Comparison of ENCODE assay signal across 8 mouse cellular contexts in genomic region chr5:144223899-144224816, GRCm38 (mm10). TPM values are rescaled to one million over a fixed set of nuclear protein-coding genes. Genes with fewer than 3 reads are reported as not detected.
A peak's percentile ranks its signal among the peaks of the same experiment; 100 is the strongest.
DNase-seq lines count a peak whose midpoint lies in the region; ATAC-seq and TF ChIP-seq lines count a peak whose summit lies in the region.

No protein-coding gene starts in this region.

- TF ChIP-seq POLR2A in bone marrow macrophage, adult 2 months (IDR thresholded peaks at IDR 0.05; ENCODE audit: borderline replicate concordance, low read depth, low read length): no peak

- no peak for TF ChIP-seq EP300 in heart, postnatal 0 days (IDR thresholded peaks at IDR 0.05; ENCODE audit: low read depth)

- no peak for ATAC-seq in kidney, embryonic 16.5 days (ENCODE audit: low FRiP score, low TSS enrichment)
- no peak for ATAC-seq in heart, postnatal 0 days (ENCODE audit: insufficient read depth, low read depth)
- ATAC-seq in midbrain, embryonic 13.5 days: peak; percentile 31
- ATAC-seq in megakaryocyte progenitor cell, adult 5-6 weeks (replicated peaks; ENCODE audit: poor library complexity): no peak

- H3K27ac ChIP-seq in kidney, embryonic 16.5 days (ENCODE audit: low read length): peak overlapping the region; percentile 78; the same call in 1 of the 2 replicates
- peak overlapping the region; percentile 87 for H3K27ac ChIP-seq in bone marrow macrophage, adult 2 months (ENCODE audit: insufficient read depth, low read depth, low read length)
- H3K27ac ChIP-seq in heart, postnatal 0 days (ENCODE audit: low read depth): peak overlapping the region; percentile 83
- peak overlapping the region; percentile 84 for H3K27ac ChIP-seq in midbrain, embryonic 13.5 days

- no peaks in the 10 kb centered on the region for H3K27me3 ChIP-seq in kidney, embryonic 16.5 days (ENCODE audit: insufficient read depth, low read length)
- no peaks in the 10 kb centered on the region for H3K27me3 ChIP-seq in heart, postnatal 0 days (ENCODE audit: control insufficient read depth, insufficient read depth, low read length)
- no peaks in the 10 kb centered on the region for H3K27me3 ChIP-seq in midbrain, embryonic 13.5 days

- H3K4me2 ChIP-seq in kidney, embryonic 16.5 days (replicated peaks; ENCODE audit: low read depth, low read length): peak overlapping the region; percentile 83
- H3K4me2 ChIP-seq in heart, postnatal 0 days (ENCODE audit: low read depth, low read length): peak overlapping the region; percentile 86
- H3K4me2 ChIP-seq in midbrain, embryonic 13.5 days (replicated peaks): peak overlapping the region; percentile 89

- H3K4me3 ChIP-seq in kidney, embryonic 16.5 days (ENCODE audit: low read length): peak overlapping the region; percentile 72
- peak overlapping the region; percentile 100 for H3K4me3 ChIP-seq in bone marrow macrophage, adult 2 months (ENCODE audit: insufficient read depth, low read length)
- H3K4me3 ChIP-seq in heart, postnatal 0 days (ENCODE audit: low read depth, low read length): peak overlapping the region; percentile 74
- peak overlapping the region; percentile 82 for H3K4me3 ChIP-seq in midbrain, embryonic 13.5 days (replicated peaks)

- WGBS in kidney, embryonic 16.5 days: 25% methylated on average over 18 of the region's 18 CpGs
- WGBS in heart, postnatal 0 days: 26% methylated on average over 18 of the region's 18 CpGs
- 27% methylated on average over 18 of the region's 18 CpGs for WGBS in midbrain, embryonic 13.5 days

- H3K9ac ChIP-seq in kidney, embryonic 16.5 days (replicated peaks; ENCODE audit: low read length): peak overlapping the region; percentile 89
- peak overlapping the region; percentile 65 for H3K9ac ChIP-seq in heart, postnatal 0 days (replicated peaks; ENCODE audit: low read depth, low read length)
- H3K9ac ChIP-seq in midbrain, embryonic 13.5 days (replicated peaks): peak overlapping the region; percentile 78

- no peaks in the 10 kb centered on the region for H3K9me3 ChIP-seq in kidney, embryonic 16.5 days (ENCODE audit: low read length)
- no peaks in the 10 kb centered on the region for H3K9me3 ChIP-seq in heart, postnatal 0 days (replicated peaks; ENCODE audit: control insufficient read depth, low read length)
- H3K9me3 ChIP-seq in midbrain, embryonic 13.5 days: no peaks in the 10 kb centered on the region

- TF ChIP-seq CTCF in bone marrow macrophage, adult 2 months (IDR thresholded peaks at IDR 0.05; ENCODE audit: low read depth, low read length): no peak
- TF ChIP-seq CTCF in heart, postnatal 0 days (IDR thresholded peaks at IDR 0.05; ENCODE audit: low read depth): no peak

- H3K36me3 ChIP-seq in kidney, embryonic 16.5 days (ENCODE audit: insufficient read depth, low read length): no peaks in the 10 kb centered on the region
- no peaks in the 10 kb centered on the region for H3K36me3 ChIP-seq in heart, postnatal 0 days (replicated peaks; ENCODE audit: control insufficient read depth, insufficient read depth, low read length)
- H3K36me3 ChIP-seq in midbrain, embryonic 13.5 days: no peaks in the 10 kb centered on the region

- H3K4me1 ChIP-seq in kidney, embryonic 16.5 days (ENCODE audit: insufficient read depth, low read length): peaks cover 19% of the 10 kb centered on the region
- H3K4me1 ChIP-seq in bone marrow macrophage, adult 2 months (ENCODE audit: control insufficient read depth, insufficient read depth, low read length): peaks cover 35% of the 10 kb centered on the region
- 0 out of 2 replicates have a peak, but pooled peaks cover 7% of the 10 kb centered on the region for H3K4me1 ChIP-seq in heart, postnatal 0 days (ENCODE audit: control insufficient read depth, insufficient read depth)
- peaks cover 34% of the 10 kb centered on the region for H3K4me1 ChIP-seq in midbrain, embryonic 13.5 days (replicated peaks)

- no peak for DNase-seq in kidney, postnatal 10 days
- peak; percentile 12 for DNase-seq in heart, postnatal 0 days (ENCODE audit: low spot score)
- DNase-seq in retina, postnatal 1 day: no peak
- DNase-seq in spleen, postnatal 14 days (ENCODE audit: low spot score in 2 of 2): no peak

RNA-seq across cellular contexts. Expression of gene Tecpr1, which starts 0.7 kb away (rescaled TPM):
- polyA plus RNA-seq in kidney, embryonic 16.5 days (2015; fragmentation: Nextera tagmentation; extraction: Ambion mirVana): 24.3 and 26.0 TPM in 2 replicates
- polyA plus RNA-seq in bone marrow macrophage, adult 2 months (2012; ENCODE audit: insufficient read depth, insufficient read length, missing spikeins): 50.7 and 55.3 TPM in 2 replicates
- 19.2 and 28.3 TPM in 2 replicates for total RNA-seq in heart, postnatal 0 days (2014; rRNA removed; ENCODE audit: low replicate concordance)
- polyA plus RNA-seq in heart, postnatal 0 days (2015; fragmentation: Nextera tagmentation; extraction: Ambion mirVana): 11.7 and 13.5 TPM in 2 replicates
- polyA plus RNA-seq in midbrain, embryonic 13.5 days (2015; fragmentation: Nextera tagmentation; extraction: Ambion mirVana): 42.8 and 44.8 TPM in 2 replicates
- 2.0 and 2.3 TPM in 2 replicates for total RNA-seq in megakaryocyte progenitor cell, adult 5-6 weeks (2015)
- 2.1 and 2.5 TPM in 2 replicates for total RNA-seq in megakaryocyte progenitor cell, adult 5-6 weeks (2017)

RNA-seq across cellular contexts. Expression of gene Bri3, which starts 20.1 kb away (rescaled TPM):
- 112 and 118 TPM in 2 replicates for polyA plus RNA-seq in kidney, embryonic 16.5 days (2015; fragmentation: Nextera tagmentation; extraction: Ambion mirVana)
- 521 and 566 TPM in 2 replicates for polyA plus RNA-seq in bone marrow macrophage, adult 2 months (2012; ENCODE audit: insufficient read depth, insufficient read length, missing spikeins)
- 51.3 and 71.0 TPM in 2 replicates for total RNA-seq in heart, postnatal 0 days (2014; rRNA removed; ENCODE audit: low replicate concordance)
- 278 and 304 TPM in 2 replicates for polyA plus RNA-seq in heart, postnatal 0 days (2015; fragmentation: Nextera tagmentation; extraction: Ambion mirVana)
- polyA plus RNA-seq in midbrain, embryonic 13.5 days (2015; fragmentation: Nextera tagmentation; extraction: Ambion mirVana): 133 and 137 TPM in 2 replicates
- 23.8 and 25.6 TPM in 2 replicates for total RNA-seq in megakaryocyte progenitor cell, adult 5-6 weeks (2015)
- 7.8 and 15.5 TPM in 2 replicates for total RNA-seq in megakaryocyte progenitor cell, adult 5-6 weeks (2017)

RNA-seq across cellular contexts. Expression of gene Bhlha15, which starts 34.1 kb away (rescaled TPM):
- 0.55 and 0.74 TPM in 2 replicates for polyA plus RNA-seq in kidney, embryonic 16.5 days (2015; fragmentation: Nextera tagmentation; extraction: Ambion mirVana)
- polyA plus RNA-seq in bone marrow macrophage, adult 2 months (2012; ENCODE audit: insufficient read depth, insufficient read length, missing spikeins): not detected in 2 replicates
- total RNA-seq in heart, postnatal 0 days (2014; rRNA removed; ENCODE audit: low replicate concordance): 0.31 and 0.54 TPM in 2 replicates
- polyA plus RNA-seq in heart, postnatal 0 days (2015; fragmentation: Nextera tagmentation; extraction: Ambion mirVana): 0.04 and 0.08 TPM in 2 replicates
- polyA plus RNA-seq in midbrain, embryonic 13.5 days (2015; fragmentation: Nextera tagmentation; extraction: Ambion mirVana): 0.13 and 0.14 TPM in 2 replicates
- total RNA-seq in megakaryocyte progenitor cell, adult 5-6 weeks (2015): 1.3 and 2.4 TPM in 2 replicates
- total RNA-seq in megakaryocyte progenitor cell, adult 5-6 weeks (2017): 1.5 TPM in 2 replicates
